Mouse (Mus musculus): ENCODE data around the gene Serac1. TPM values are rescaled to one million over a fixed set of nuclear protein-coding genes. Genes with fewer than 3 reads are reported as not detected.

The Serac1 gene
- polyA plus RNA-seq, 1 experiment from 2014 or later: 4.7 TPM

- ATAC-seq (ENCODE audit: insufficient number of reproducible peaks, low FRiP score, low TSS enrichment, low read depth): no peak
Measured at GRCm38 (mm10) chr17:6113653-6114052, 34.1 kb upstream of the Serac1 start.

GRCm38 (mm10) chr17:6110956-6111355 lies 31.4 kb upstream of the Serac1 start:
- Histone ChIP-seq H3K27me3 (ENCODE audit: control insufficient read depth, insufficient read depth, low read length) (no peaks in the 10 kb centered on the region), H3K9ac (ENCODE audit: low read length) (no peak overlapping the region), H3K4me2 (ENCODE audit: low read depth, severe bottlenecking) (no peak overlapping the region), H3K4me1 (ENCODE audit: control insufficient read depth, insufficient read depth, low read length) (peaks cover 9% of the 10 kb centered on the region), H3K36me3 (ENCODE audit: control insufficient read depth, insufficient read depth, low read length) (no peaks in the 10 kb centered on the region), H3K9me3 (ENCODE audit: control insufficient read depth, low read length) (no peaks in the 10 kb centered on the region), H3K4me3 (ENCODE audit: low read depth, low read length) (no peak overlapping the region), H3K27ac (replicated peaks; ENCODE audit: low read depth, low read length) (no peak overlapping the region)
- 86% methylated on average over 3 of the region's 3 CpGs for WGBS
- ATAC-seq (ENCODE audit: insufficient number of reproducible peaks, low FRiP score, low TSS enrichment, low read depth) (no peak), DNase-seq (ENCODE audit: low spot score) (no peak)

More at GRCm38 (mm10) chr17:6113653-6114052, 34.1 kb upstream of the Serac1 start:
- Histone ChIP-seq H3K4me1 (ENCODE audit: control insufficient read depth, insufficient read depth, low read length) (no peaks in the 10 kb centered on the region; the same call in 1 of the 2 replicates), H3K9ac (ENCODE audit: low read length) (no peak overlapping the region), H3K9me3 (ENCODE audit: control insufficient read depth, low read length) (no peaks in the 10 kb centered on the region), H3K27ac (replicated peaks; ENCODE audit: low read depth, low read length) (no peak overlapping the region), H3K27me3 (ENCODE audit: control insufficient read depth, insufficient read depth, low read length) (no peaks in the 10 kb centered on the region), H3K36me3 (ENCODE audit: control insufficient read depth, insufficient read depth, low read length) (no peaks in the 10 kb centered on the region), H3K4me3 (ENCODE audit: low read depth, low read length) (no peak overlapping the region), H3K4me2 (ENCODE audit: low read depth, severe bottlenecking) (no peak overlapping the region)
- no peak for DNase-seq (ENCODE audit: low spot score)
- 85% methylated on average over 6 of the region's 6 CpGs for WGBS

GRCm38 (mm10) chr17:6108175-6108574 lies 28.6 kb upstream of the Serac1 start:
- DNase-seq (ENCODE audit: low spot score): no peak
- 77% methylated on average over 7 of the region's 7 CpGs for WGBS
- H3K36me3 ChIP-seq (ENCODE audit: control insufficient read depth, insufficient read depth, low read length): no peaks in the 10 kb centered on the region
- peak overlapping the region; percentile 95 for H3K9ac ChIP-seq (ENCODE audit: low read length)
- no peaks in the 10 kb centered on the region for H3K9me3 ChIP-seq (ENCODE audit: control insufficient read depth, low read length)
- no peak overlapping the region for H3K27ac ChIP-seq (replicated peaks; ENCODE audit: low read depth, low read length)
- H3K4me2 ChIP-seq (ENCODE audit: low read depth, severe bottlenecking): peak overlapping the region; percentile 81
- ATAC-seq (ENCODE audit: insufficient number of reproducible peaks, low FRiP score, low TSS enrichment, low read depth): no peak
- peak overlapping the region; percentile 78 for H3K4me3 ChIP-seq (ENCODE audit: low read depth, low read length)
- H3K27me3 ChIP-seq (ENCODE audit: control insufficient read depth, insufficient read depth, low read length): no peaks in the 10 kb centered on the region
- H3K4me1 ChIP-seq (ENCODE audit: control insufficient read depth, insufficient read depth, low read length): peaks cover 9% of the 10 kb centered on the region

- under 1% methylated on average over 35 of the region's 50 CpGs for WGBS
- no peaks in the 10 kb centered on the region for H3K27me3 ChIP-seq (ENCODE audit: control insufficient read depth, insufficient read depth, low read length)
- ATAC-seq (ENCODE audit: insufficient number of reproducible peaks, low FRiP score, low TSS enrichment, low read depth) (peak; percentile 59), DNase-seq (ENCODE audit: low spot score) (peak; percentile 74)
- H3K4me2 ChIP-seq (ENCODE audit: low read depth, severe bottlenecking): peak overlapping the region; percentile 81
- H3K27ac ChIP-seq (replicated peaks; ENCODE audit: low read depth, low read length): peak overlapping the region; percentile 85
- no peaks in the 10 kb centered on the region for H3K36me3 ChIP-seq (ENCODE audit: control insufficient read depth, insufficient read depth, low read length)
- peak overlapping the region; percentile 78 for H3K4me3 ChIP-seq (ENCODE audit: low read depth, low read length)
- peak overlapping the region; percentile 95 for H3K9ac ChIP-seq (ENCODE audit: low read length)
- peaks cover 9% of the 10 kb centered on the region for H3K4me1 ChIP-seq (ENCODE audit: control insufficient read depth, insufficient read depth, low read length)
- no peaks in the 10 kb centered on the region for H3K9me3 ChIP-seq (ENCODE audit: control insufficient read depth, low read length)
Measured at GRCm38 (mm10) chr17:6107015-6107601, 27.6 kb upstream of the Serac1 start.

- H3K27ac ChIP-seq (replicated peaks; ENCODE audit: low read depth, low read length): peak within 1 kb of the TSS; percentile 85
- DNase-seq (ENCODE audit: low spot score) (peak; percentile 90), ATAC-seq (ENCODE audit: insufficient number of reproducible peaks, low FRiP score, low TSS enrichment, low read depth) (peak; percentile 94)
- H3K4me3 ChIP-seq (ENCODE audit: low read depth, low read length): peak within 1 kb of the TSS; percentile 78
- H3K27me3 ChIP-seq (ENCODE audit: control insufficient read depth, insufficient read depth, low read length): no peaks in the 10 kb centered on the region
- peaks cover 9% of the 10 kb centered on the region for H3K4me1 ChIP-seq (ENCODE audit: control insufficient read depth, insufficient read depth, low read length)
- H3K9ac ChIP-seq (ENCODE audit: low read length): peak within 1 kb of the TSS; percentile 95
- no peaks in the 10 kb centered on the region for H3K9me3 ChIP-seq (ENCODE audit: control insufficient read depth, low read length)
- peak within 1 kb of the TSS; percentile 81 for H3K4me2 ChIP-seq (ENCODE audit: low read depth, severe bottlenecking)
- WGBS: 2% methylated on average over 37 of the region's 76 CpGs
- no peaks in the 10 kb centered on the region for H3K36me3 ChIP-seq (ENCODE audit: control insufficient read depth, insufficient read depth, low read length)
Measured at GRCm38 (mm10) chr17:6106361-6107014, 26.9 kb upstream of the Serac1 start, which contains the start of gene Tulp4. Tulp4 (plus strand) TSS chr17:6106437.

GRCm38 (mm10) chr17:6103566-6103965 lies 24.0 kb upstream of the Serac1 start:
- DNase-seq (ENCODE audit: low spot score): no peak
- H3K9ac ChIP-seq (ENCODE audit: low read length): no peak overlapping the region
- H3K9me3 ChIP-seq (ENCODE audit: control insufficient read depth, low read length): no peaks in the 10 kb centered on the region
- H3K27ac ChIP-seq (replicated peaks; ENCODE audit: low read depth, low read length): no peak overlapping the region
- H3K4me1 ChIP-seq (ENCODE audit: control insufficient read depth, insufficient read depth, low read length): peaks cover 9% of the 10 kb centered on the region
- H3K27me3 ChIP-seq (ENCODE audit: control insufficient read depth, insufficient read depth, low read length): no peaks in the 10 kb centered on the region
- no peak overlapping the region for H3K4me3 ChIP-seq (ENCODE audit: low read depth, low read length)
- no peaks in the 10 kb centered on the region for H3K36me3 ChIP-seq (ENCODE audit: control insufficient read depth, insufficient read depth, low read length)
- WGBS: 84% methylated on average over 6 of the region's 6 CpGs
- no peak for ATAC-seq (ENCODE audit: insufficient number of reproducible peaks, low FRiP score, low TSS enrichment, low read depth)
- no peak overlapping the region for H3K4me2 ChIP-seq (ENCODE audit: low read depth, severe bottlenecking)

- no peaks in the 10 kb centered on the region for H3K27me3 ChIP-seq (ENCODE audit: control insufficient read depth, insufficient read depth, low read length)
- no peak for ATAC-seq (ENCODE audit: insufficient number of reproducible peaks, low FRiP score, low TSS enrichment, low read depth)
- H3K9me3 ChIP-seq (ENCODE audit: control insufficient read depth, low read length): no peaks in the 10 kb centered on the region
- no peaks in the 10 kb centered on the region for H3K36me3 ChIP-seq (ENCODE audit: control insufficient read depth, insufficient read depth, low read length)
- no peak overlapping the region for H3K4me3 ChIP-seq (ENCODE audit: low read depth, low read length)
- H3K4me2 ChIP-seq (ENCODE audit: low read depth, severe bottlenecking): no peak overlapping the region
- DNase-seq (ENCODE audit: low spot score): no peak
- no peaks in the 10 kb centered on the region for H3K4me1 ChIP-seq (ENCODE audit: control insufficient read depth, insufficient read depth, low read length)
- no peak overlapping the region for H3K9ac ChIP-seq (ENCODE audit: low read length)
- H3K27ac ChIP-seq (replicated peaks; ENCODE audit: low read depth, low read length): no peak overlapping the region
- WGBS: 80% methylated on average over 3 of the region's 3 CpGs
Measured at GRCm38 (mm10) chr17:6102287-6102686, 22.7 kb upstream of the Serac1 start.

- 30% methylated on average over 4 of the region's 4 CpGs for WGBS
- DNase-seq (ENCODE audit: low spot score): peak; percentile 69
- no peak overlapping the region for H3K4me2 ChIP-seq (ENCODE audit: low read depth, severe bottlenecking)
- ATAC-seq (ENCODE audit: insufficient number of reproducible peaks, low FRiP score, low TSS enrichment, low read depth): no peak
- no peak overlapping the region for H3K27ac ChIP-seq (replicated peaks; ENCODE audit: low read depth, low read length)
- no peaks in the 10 kb centered on the region for H3K36me3 ChIP-seq (ENCODE audit: control insufficient read depth, insufficient read depth, low read length)
- H3K27me3 ChIP-seq (ENCODE audit: control insufficient read depth, insufficient read depth, low read length): no peaks in the 10 kb centered on the region
- H3K9ac ChIP-seq (ENCODE audit: low read length): no peak overlapping the region
- no peak overlapping the region for H3K4me3 ChIP-seq (ENCODE audit: low read depth, low read length)
- no peaks in the 10 kb centered on the region for H3K9me3 ChIP-seq (ENCODE audit: control insufficient read depth, low read length)
- H3K4me1 ChIP-seq (ENCODE audit: control insufficient read depth, insufficient read depth, low read length): no peaks in the 10 kb centered on the region
Measured at GRCm38 (mm10) chr17:6097884-6098283, 18.3 kb upstream of the Serac1 start.
